Mouse (Mus musculus): ENCODE results near the gene Sco1. TPM values are rescaled to one million over a fixed set of nuclear protein-coding genes. Genes with fewer than 3 reads are reported as not detected.

Sco1 gene
- total and polyA plus RNA-seq, 3 experiments = 3.5 to 23.2 (median 13.5) TPM

- no peak for DNase-seq (ENCODE audit: low spot score)
- Histone ChIP-seq H3K4me1 (ENCODE audit: insufficient read depth, low read depth, low read length) (no peaks in the 10 kb centered on the region), H3K4me3 (ENCODE audit: low read depth, low read length) (0 out of 2 replicates have a peak overlapping the region, but pooled peaks have one; percentile 9), H3K9me3 (replicated peaks) (peaks cover 8% of the 10 kb centered on the region; the same call in 1 of the 2 replicates), H3K27me3 (ENCODE audit: insufficient read depth, low read length) (no peaks in the 10 kb centered on the region; the same call in 1 of the 2 replicates), H3K36me3 (replicated peaks) (no peaks in the 10 kb centered on the region)
- no peak for ATAC-seq (ENCODE audit: extremely low read depth, insufficient number of reproducible peaks, low FRiP score, poor library complexity, severe bottlenecking)
- no peak for TF ChIP-seq GATA1 (IDR thresholded peaks at IDR 0.05; ENCODE audit: borderline replicate concordance, low read length)
- TF ChIP-seq CTCF (IDR thresholded peaks at IDR 0.05; ENCODE audit: low read depth, low read length) = no peak
- TF ChIP-seq GATA2 (IDR thresholded peaks at IDR 0.05; ENCODE audit: borderline replicate concordance, low read depth, low read length) = no peak
- TF ChIP-seq POLR2AphosphoS5 (IDR thresholded peaks at IDR 0.05; ENCODE audit: insufficient replicate concordance, low read depth, low read length) = no peak
- TF ChIP-seq TAL1 (conservative IDR thresholded peaks at IDR 0.05; ENCODE audit: low read depth, low read length) = no peak
Observed at GRCm38 (mm10) chr11:67094470-67094869, 42.0 kb downstream of the Sco1 start.

- Histone ChIP-seq H3K4me3 (ENCODE audit: low read depth, low read length) (no peak overlapping the region), H3K27me3 (ENCODE audit: insufficient read depth, low read length) (no peaks in the 10 kb centered on the region; the same call in 1 of the 2 replicates), H3K4me1 (ENCODE audit: insufficient read depth, low read depth, low read length) (no peaks in the 10 kb centered on the region), H3K9me3 (replicated peaks) (peaks cover 11% of the 10 kb centered on the region), H3K36me3 (replicated peaks) (no peaks in the 10 kb centered on the region)
- TF ChIP-seq TAL1 (conservative IDR thresholded peaks at IDR 0.05; ENCODE audit: low read depth, low read length) (no peak), CTCF (IDR thresholded peaks at IDR 0.05; ENCODE audit: low read depth, low read length) (no peak), POLR2AphosphoS5 (IDR thresholded peaks at IDR 0.05; ENCODE audit: insufficient replicate concordance, low read depth, low read length) (no peak)
- ATAC-seq (ENCODE audit: extremely low read depth, insufficient number of reproducible peaks, low FRiP score, poor library complexity, severe bottlenecking) = no peak
- DNase-seq (ENCODE audit: low spot score) = no peak
Observed at GRCm38 (mm10) chr11:67097709-67098108, 45.2 kb downstream of the Sco1 start.

- Histone ChIP-seq H3K9me3 (replicated peaks) (peaks cover 11% of the 10 kb centered on the region), H3K4me1 (ENCODE audit: insufficient read depth, low read depth, low read length) (no peaks in the 10 kb centered on the region), H3K36me3 (replicated peaks) (no peaks in the 10 kb centered on the region), H3K27me3 (ENCODE audit: insufficient read depth, low read length) (no peaks in the 10 kb centered on the region; the same call in 1 of the 2 replicates), H3K4me3 (ENCODE audit: low read depth, low read length) (no peak overlapping the region)
- ATAC-seq (ENCODE audit: extremely low read depth, insufficient number of reproducible peaks, low FRiP score, poor library complexity, severe bottlenecking) = no peak
- TF ChIP-seq TAL1 (conservative IDR thresholded peaks at IDR 0.05; ENCODE audit: low read depth, low read length) (no peak), CTCF (IDR thresholded peaks at IDR 0.05; ENCODE audit: low read depth, low read length) (no peak), GATA1 (IDR thresholded peaks at IDR 0.05; ENCODE audit: borderline replicate concordance, low read length) (no peak), POLR2AphosphoS5 (IDR thresholded peaks at IDR 0.05; ENCODE audit: insufficient replicate concordance, low read depth, low read length) (no peak), GATA2 (IDR thresholded peaks at IDR 0.05; ENCODE audit: borderline replicate concordance, low read depth, low read length) (no peak)
- DNase-seq (ENCODE audit: low spot score) = no peak
Observed at GRCm38 (mm10) chr11:67098427-67098826, 46.0 kb downstream of the Sco1 start.

- no peaks in the 10 kb centered on the region for H3K4me1 ChIP-seq (ENCODE audit: insufficient read depth, low read depth, low read length)
- H3K4me3 ChIP-seq (ENCODE audit: low read depth, low read length) = no peak overlapping the region
- H3K9me3 ChIP-seq (replicated peaks) = peaks cover 10% of the 10 kb centered on the region
- TF ChIP-seq CTCF (IDR thresholded peaks at IDR 0.05; ENCODE audit: low read depth, low read length) = no peak
- no peak for TF ChIP-seq GATA1 (IDR thresholded peaks at IDR 0.05; ENCODE audit: borderline replicate concordance, low read length)
- TF ChIP-seq GATA2 (IDR thresholded peaks at IDR 0.05; ENCODE audit: borderline replicate concordance, low read depth, low read length) = no peak
- no peak for TF ChIP-seq POLR2AphosphoS5 (IDR thresholded peaks at IDR 0.05; ENCODE audit: insufficient replicate concordance, low read depth, low read length)
- TF ChIP-seq TAL1 (conservative IDR thresholded peaks at IDR 0.05; ENCODE audit: low read depth, low read length) = no peak
- no peak for ATAC-seq (ENCODE audit: extremely low read depth, insufficient number of reproducible peaks, low FRiP score, poor library complexity, severe bottlenecking)
- DNase-seq (ENCODE audit: low spot score) = no peak
- H3K36me3 ChIP-seq (replicated peaks) = no peaks in the 10 kb centered on the region
- H3K27me3 ChIP-seq (ENCODE audit: insufficient read depth, low read length) = no peaks in the 10 kb centered on the region; the same call in 1 of the 2 replicates
Observed at GRCm38 (mm10) chr11:67099241-67099640, 46.8 kb downstream of the Sco1 start.

- Histone ChIP-seq H3K9me3 (replicated peaks) (peaks cover 3% of the 10 kb centered on the region; the same call in 1 of the 2 replicates), H3K27me3 (ENCODE audit: insufficient read depth, low read length) (no peaks in the 10 kb centered on the region), H3K36me3 (replicated peaks) (no peaks in the 10 kb centered on the region), H3K4me1 (ENCODE audit: insufficient read depth, low read depth, low read length) (no peaks in the 10 kb centered on the region), H3K4me3 (ENCODE audit: low read depth, low read length) (no peak overlapping the region)
- DNase-seq (ENCODE audit: low spot score) = peak; percentile 15
- ATAC-seq (ENCODE audit: extremely low read depth, insufficient number of reproducible peaks, low FRiP score, poor library complexity, severe bottlenecking) = no peak
- TF ChIP-seq POLR2AphosphoS5 (IDR thresholded peaks at IDR 0.05; ENCODE audit: insufficient replicate concordance, low read depth, low read length) (no peak), CTCF (IDR thresholded peaks at IDR 0.05; ENCODE audit: low read depth, low read length) (0 out of 2 replicates have a peak, but pooled peaks have one; percentile 33), TAL1 (conservative IDR thresholded peaks at IDR 0.05; ENCODE audit: low read depth, low read length) (no peak)
Observed at GRCm38 (mm10) chr11:67100169-67100568, 47.7 kb downstream of the Sco1 start.

- no peak for DNase-seq (ENCODE audit: low spot score)
- TF ChIP-seq CTCF (IDR thresholded peaks at IDR 0.05; ENCODE audit: low read depth, low read length) = no peak
- TF ChIP-seq GATA2 (IDR thresholded peaks at IDR 0.05; ENCODE audit: borderline replicate concordance, low read depth, low read length) = no peak
- TF ChIP-seq TAL1 (conservative IDR thresholded peaks at IDR 0.05; ENCODE audit: low read depth, low read length) = no peak
- TF ChIP-seq GATA1 (IDR thresholded peaks at IDR 0.05; ENCODE audit: borderline replicate concordance, low read length) = no peak
- no peak for TF ChIP-seq POLR2AphosphoS5 (IDR thresholded peaks at IDR 0.05; ENCODE audit: insufficient replicate concordance, low read depth, low read length)
- Histone ChIP-seq H3K4me3 (ENCODE audit: low read depth, low read length) (no peak overlapping the region), H3K36me3 (replicated peaks) (no peaks in the 10 kb centered on the region), H3K9me3 (replicated peaks) (peaks cover 3% of the 10 kb centered on the region; the same call in 1 of the 2 replicates), H3K4me1 (ENCODE audit: insufficient read depth, low read depth, low read length) (no peaks in the 10 kb centered on the region), H3K27me3 (ENCODE audit: insufficient read depth, low read length) (no peaks in the 10 kb centered on the region)
- no peak; the same call in 1 of the 2 replicates for ATAC-seq (ENCODE audit: extremely low read depth, insufficient number of reproducible peaks, low FRiP score, poor library complexity, severe bottlenecking)
Observed at GRCm38 (mm10) chr11:67101713-67102112, 49.2 kb downstream of the Sco1 start.
